Mouse (Mus musculus) kidney, embryonic 15.5 days (tissue): Measurements from ENCODE around the gene Nsg1. TPM values are rescaled to one million over a fixed set of nuclear protein-coding genes. Genes with fewer than 3 reads are reported as not detected.

Source experiments
- ATAC-seq: fragments of 200-750 bp; cut with Nextera tagmentation; replicated peaks from 2 replicates; pipeline ENCODE4 v1.8.0; 2017; ENCODE audit warnings: moderate TSS enrichment; ENCODE audit not compliant: low FRiP score
- H3K27ac ChIP-seq: fragments of 300-500 bp; sonication (generic); 2 replicates; pipeline ENCODE4 v1.5.1; 2015; ENCODE audit warnings: mild to moderate bottlenecking, inconsistent platforms
- H3K27me3 ChIP-seq: fragments of 300-500 bp; sonication (generic); 2 replicates; pipeline ENCODE4 v1.6.1; 2015; ENCODE audit warnings: inconsistent platforms
- H3K36me3 ChIP-seq: fragments of 300-500 bp; sonication (generic); 2 replicates; pipeline ENCODE4 v1.6.1; 2015; ENCODE audit warnings: inconsistent platforms
- H3K4me1 ChIP-seq: fragments of 300-500 bp; sonication (generic); 2 replicates; pipeline ENCODE4 v1.6.1; 2015; ENCODE audit warnings: inconsistent platforms
- H3K4me2 ChIP-seq: fragments of 300-500 bp; sonication (generic); 2 replicates; pipeline ENCODE4 v1.6.1; 2015; ENCODE audit warnings: moderate library complexity, mild to moderate bottlenecking, inconsistent platforms
- H3K4me3 ChIP-seq: fragments of 300-500 bp; sonication (generic); replicated peaks from 2 replicates; pipeline ENCODE4 v1.5.1; 2015; ENCODE audit warnings: mild to moderate bottlenecking, inconsistent platforms
- H3K9ac ChIP-seq: fragments of 300-500 bp; sonication (generic); 2 replicates; pipeline ENCODE4 v1.6.1; 2015; ENCODE audit warnings: mild to moderate bottlenecking, inconsistent platforms
- H3K9me3 ChIP-seq: fragments of 300-500 bp; sonication (generic); replicated peaks from 2 replicates; pipeline ENCODE4 v1.6.1; 2016; ENCODE audit warnings: inconsistent platforms
- WGBS: fragments of 180-500 bp; shearing (Covaris S2); methylation state at CpG from one replicate; pipeline ENCODE4 v1.1.7; 2015; ENCODE audit warnings: mixed read lengths; 5-methylcytosine and 5-hydroxymethylcytosine counted together
- polyA plus RNA-seq: library from polyadenylated mRNA; unstranded; fragments of >200 nt; fragmentation: Nextera tagmentation; extraction: Ambion mirVana; gene quantifications from 2 replicates; pipeline ENCODE4 v1.2.1, GENCODE M21; 2015

Nsg1 gene
- polyA plus RNA-seq = 69.8 and 77.3 TPM in 2 replicates

- H3K27ac ChIP-seq = no peak within 1 kb of the TSS
- no peaks in the 10 kb centered on the region for H3K9me3 ChIP-seq
- H3K36me3 ChIP-seq = peaks cover 16% of the 10 kb centered on the region
- peaks cover 43% of the 10 kb centered on the region for H3K27me3 ChIP-seq
- H3K9ac ChIP-seq = peak within 1 kb of the TSS; percentile 63
- peak within 1 kb of the TSS; percentile 89 for H3K4me2 ChIP-seq
- peaks cover 13% of the 10 kb centered on the region for H3K4me1 ChIP-seq
- H3K4me3 ChIP-seq = peak within 1 kb of the TSS; percentile 63
- peak; percentile 37 for ATAC-seq
- 10% methylated on average over 35 of the region's 35 CpGs for WGBS
Measured at GRCm38 (mm10) chr5:38159634-38160413, at the start of gene Nsg1. Nsg1 (minus strand) TSS chr5:38159907.

GRCm38 (mm10) chr5:38208985-38209384 is 49.3 kb upstream of the Nsg1 start:
- no peak overlapping the region for H3K4me3 ChIP-seq

GRCm38 (mm10) chr5:38205303-38205726 is 45.6 kb upstream of the Nsg1 start:
- 87% methylated on average over 7 of the region's 7 CpGs for WGBS
- ATAC-seq = no peak
- Histone ChIP-seq H3K9me3 (no peaks in the 10 kb centered on the region), H3K27me3 (no peaks in the 10 kb centered on the region), H3K36me3 (peaks cover 67% of the 10 kb centered on the region), H3K4me3 (no peak overlapping the region), H3K4me1 (no peaks in the 10 kb centered on the region), H3K4me2 (no peak overlapping the region), H3K9ac (no peak overlapping the region), H3K27ac (no peak overlapping the region)

More at GRCm38 (mm10) chr5:38208985-38209384, 49.3 kb upstream of the Nsg1 start:
- no peak overlapping the region for H3K27ac ChIP-seq
- no peak for ATAC-seq
- no peak overlapping the region for H3K4me2 ChIP-seq
- peaks cover 65% of the 10 kb centered on the region for H3K36me3 ChIP-seq
- H3K4me1 ChIP-seq = no peaks in the 10 kb centered on the region
- no peaks in the 10 kb centered on the region for H3K27me3 ChIP-seq
- H3K9ac ChIP-seq = no peak overlapping the region
- WGBS = 69% methylated on average over 8 of the region's 8 CpGs
- H3K9me3 ChIP-seq = no peaks in the 10 kb centered on the region

- Histone ChIP-seq H3K4me3 (no peak overlapping the region), H3K4me1 (no peaks in the 10 kb centered on the region), H3K9me3 (no peaks in the 10 kb centered on the region), H3K27ac (no peak overlapping the region), H3K4me2 (no peak overlapping the region), H3K36me3 (peaks cover 54% of the 10 kb centered on the region), H3K27me3 (no peaks in the 10 kb centered on the region), H3K9ac (no peak overlapping the region)
- WGBS = 94% methylated on average over 2 of the region's 2 CpGs
- ATAC-seq = no peak
Measured at GRCm38 (mm10) chr5:38199686-38200085, 40.0 kb upstream of the Nsg1 start.

- peak; percentile 57 for ATAC-seq
- H3K27ac ChIP-seq = no peak overlapping the region
- 16% methylated on average over 7 of the region's 7 CpGs for WGBS
- H3K9me3 ChIP-seq = no peaks in the 10 kb centered on the region
- no peak overlapping the region for H3K9ac ChIP-seq
- H3K4me2 ChIP-seq = no peak overlapping the region
- no peaks in the 10 kb centered on the region for H3K27me3 ChIP-seq
- no peak overlapping the region for H3K4me3 ChIP-seq
- no peaks in the 10 kb centered on the region for H3K4me1 ChIP-seq
- H3K36me3 ChIP-seq = peaks cover 32% of the 10 kb centered on the region
Measured at GRCm38 (mm10) chr5:38197482-38197823, 37.7 kb upstream of the Nsg1 start.

GRCm38 (mm10) chr5:38196821-38197481 is 37.2 kb upstream of the Nsg1 start:
- Histone ChIP-seq H3K27me3 (no peaks in the 10 kb centered on the region), H3K4me1 (no peaks in the 10 kb centered on the region), H3K36me3 (peaks cover 27% of the 10 kb centered on the region), H3K4me3 (no peak overlapping the region), H3K4me2 (no peak overlapping the region), H3K9me3 (no peaks in the 10 kb centered on the region), H3K9ac (no peak overlapping the region), H3K27ac (no peak overlapping the region)
- no peak for ATAC-seq
- 56% methylated on average over 5 of the region's 5 CpGs for WGBS

- H3K4me1 ChIP-seq = no peaks in the 10 kb centered on the region
- H3K27me3 ChIP-seq = no peaks in the 10 kb centered on the region
- no peak overlapping the region for H3K4me2 ChIP-seq
- H3K9ac ChIP-seq = no peak overlapping the region
- H3K36me3 ChIP-seq = peaks cover 17% of the 10 kb centered on the region
- H3K4me3 ChIP-seq = no peak overlapping the region
- no peaks in the 10 kb centered on the region for H3K9me3 ChIP-seq
- no peak overlapping the region for H3K27ac ChIP-seq
- ATAC-seq = no peak
Measured at GRCm38 (mm10) chr5:38195941-38196340, 36.2 kb upstream of the Nsg1 start.

- 46% methylated on average over 2 of the region's 2 CpGs for WGBS
- Histone ChIP-seq H3K9me3 (no peaks in the 10 kb centered on the region), H3K27me3 (no peaks in the 10 kb centered on the region), H3K27ac (no peak overlapping the region), H3K4me2 (no peak overlapping the region), H3K4me3 (no peak overlapping the region), H3K9ac (no peak overlapping the region), H3K4me1 (no peaks in the 10 kb centered on the region), H3K36me3 (peaks cover 9% of the 10 kb centered on the region; the same call in 1 of the 2 replicates)
- ATAC-seq = no peak
Measured at GRCm38 (mm10) chr5:38194946-38195345, 35.2 kb upstream of the Nsg1 start.

- H3K27ac ChIP-seq = no peak overlapping the region
- H3K4me3 ChIP-seq = no peak overlapping the region
- no peak overlapping the region for H3K9ac ChIP-seq
- no peak for ATAC-seq
- H3K27me3 ChIP-seq = no peaks in the 10 kb centered on the region
- H3K36me3 ChIP-seq = no peaks in the 10 kb centered on the region
- 91% methylated on average over 3 of the region's 3 CpGs for WGBS
- no peaks in the 10 kb centered on the region for H3K9me3 ChIP-seq
- no peak overlapping the region for H3K4me2 ChIP-seq
- no peaks in the 10 kb centered on the region for H3K4me1 ChIP-seq
Measured at GRCm38 (mm10) chr5:38190907-38191306, 31.2 kb upstream of the Nsg1 start.

- Histone ChIP-seq H3K4me3 (no peak overlapping the region), H3K27ac (no peak overlapping the region), H3K27me3 (no peaks in the 10 kb centered on the region), H3K4me2 (no peak overlapping the region), H3K36me3 (no peaks in the 10 kb centered on the region), H3K9me3 (no peaks in the 10 kb centered on the region), H3K9ac (no peak overlapping the region), H3K4me1 (no peaks in the 10 kb centered on the region)
- 86% methylated on average over 2 of the region's 2 CpGs for WGBS
- no peak for ATAC-seq
Measured at GRCm38 (mm10) chr5:38187006-38187405, 27.3 kb upstream of the Nsg1 start.

- 82% methylated on average over 6 of the region's 6 CpGs for WGBS
- no peaks in the 10 kb centered on the region for H3K4me1 ChIP-seq
- H3K9ac ChIP-seq = no peak overlapping the region
- H3K27me3 ChIP-seq = no peaks in the 10 kb centered on the region
- H3K36me3 ChIP-seq = no peaks in the 10 kb centered on the region
- H3K4me2 ChIP-seq = no peak overlapping the region
- H3K27ac ChIP-seq = no peak overlapping the region
- no peak overlapping the region for H3K4me3 ChIP-seq
- no peaks in the 10 kb centered on the region for H3K9me3 ChIP-seq
- ATAC-seq = no peak
Measured at GRCm38 (mm10) chr5:38184688-38185285, 25.1 kb upstream of the Nsg1 start.

GRCm38 (mm10) chr5:38174256-38174912 is 14.7 kb upstream of the Nsg1 start:
- ATAC-seq = no peak
- Histone ChIP-seq H3K27ac (no peak overlapping the region), H3K4me2 (no peak overlapping the region), H3K4me1 (no peaks in the 10 kb centered on the region), H3K9me3 (no peaks in the 10 kb centered on the region), H3K36me3 (no peaks in the 10 kb centered on the region), H3K4me3 (no peak overlapping the region), H3K27me3 (no peaks in the 10 kb centered on the region), H3K9ac (no peak overlapping the region)
- 69% methylated on average over 16 of the region's 16 CpGs for WGBS
